Mouse (Mus musculus): Measurements from ENCODE around the gene Rdh19. TPM values are rescaled to one million over a fixed set of nuclear protein-coding genes. Genes with fewer than 3 reads are reported as not detected.
"Not testable (repeated sequence)": the region's sequence is repeated elsewhere in the genome, so short reads cannot be mapped to it uniquely, and the experiment has no call there.

Gene Rdh19
- not detected in 2 replicates for polyA plus RNA-seq (2011; ENCODE audit: insufficient read depth, insufficient read length, low read depth, missing spikeins)

DNA sequence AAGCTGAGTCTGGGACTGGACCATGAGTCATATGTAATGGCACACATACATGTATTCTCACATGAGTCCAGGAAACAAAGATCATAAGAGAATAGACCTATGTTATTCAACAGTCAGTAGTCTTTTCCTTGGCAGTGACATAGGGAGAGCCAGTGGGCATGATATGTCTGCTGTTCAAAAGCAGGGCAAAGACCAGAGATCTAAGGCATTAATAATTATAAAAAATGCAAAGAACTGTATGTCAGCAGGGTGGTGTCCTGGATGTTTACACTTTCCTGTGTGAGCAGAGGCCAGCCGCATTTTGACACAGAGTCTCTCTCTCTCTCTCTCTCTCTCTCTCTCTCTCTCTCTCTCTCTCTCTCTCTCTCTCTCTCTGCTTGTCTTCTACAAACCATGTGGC lies at the start of gene Rdh19:
Rdh19 (plus strand) TSS at position 301 of the 400 bp plus-strand sequence.
- no peak within 1 kb of the TSS for H3K27ac ChIP-seq (ENCODE audit: insufficient read depth, low read length)
- no peaks in the 10 kb centered on the region for H3K4me1 ChIP-seq (ENCODE audit: control insufficient read depth, insufficient read depth, low read length)
- H3K27me3 ChIP-seq (ENCODE audit: control insufficient read depth, insufficient read depth, low read length, poor library complexity, severe bottlenecking) = no peaks in the 10 kb centered on the region
- TF ChIP-seq EP300 (IDR thresholded peaks at IDR 0.05; ENCODE audit: insufficient read depth, low read depth, low read length) (no peak), CTCF (IDR thresholded peaks at IDR 0.05; ENCODE audit: low read depth, low read length) (no peak), POLR2A (IDR thresholded peaks at IDR 0.05; ENCODE audit: insufficient read depth, low read length) (no peak)
- no peaks in the 10 kb centered on the region; the same call in 1 of the 2 replicates for H3K9me3 ChIP-seq (replicated peaks; ENCODE audit: control insufficient read depth, insufficient read depth, low read length, poor library complexity, severe bottlenecking)
- H3K4me3 ChIP-seq (ENCODE audit: low read depth, low read length) = no peak within 1 kb of the TSS
- H3K9ac ChIP-seq (ENCODE audit: low read depth, poor library complexity, severe bottlenecking) = no peak within 1 kb of the TSS
- H3K36me3 ChIP-seq (ENCODE audit: control insufficient read depth, insufficient read depth, low read length, poor library complexity, severe bottlenecking) = no peaks in the 10 kb centered on the region

DNA sequence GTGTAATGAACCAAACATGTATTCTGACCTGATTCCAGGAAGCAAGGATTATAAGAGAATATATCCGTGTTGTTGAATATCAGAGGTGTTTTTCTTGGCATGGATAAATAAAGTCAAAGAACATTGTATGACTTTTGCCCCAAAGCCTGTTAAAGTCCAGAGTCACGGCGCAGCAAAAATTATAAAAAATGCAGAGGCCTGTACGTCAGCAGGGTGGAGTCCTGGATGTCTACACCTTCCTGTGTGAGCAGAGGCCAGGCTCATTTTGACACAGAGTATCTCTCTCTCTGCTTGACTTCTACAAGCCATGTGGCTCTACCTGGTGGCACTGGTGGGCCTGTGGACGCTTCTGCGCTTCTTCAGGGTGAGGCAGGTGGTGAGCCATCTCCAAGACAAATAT lies 48.8 kb upstream of the Rdh19 start, which contains the start of gene Rdh16:
Rdh16 (plus strand) TSS at position 262 of the 400 bp plus-strand sequence.
- TF ChIP-seq CTCF (IDR thresholded peaks at IDR 0.05; ENCODE audit: low read depth, low read length) (no peak), EP300 (IDR thresholded peaks at IDR 0.05; ENCODE audit: insufficient read depth, low read depth, low read length) (no peak), POLR2A (IDR thresholded peaks at IDR 0.05; ENCODE audit: insufficient read depth, low read length) (no peak)
- Histone ChIP-seq H3K4me3 (ENCODE audit: low read depth, low read length) (no peak within 1 kb of the TSS), H3K9ac (ENCODE audit: low read depth, poor library complexity, severe bottlenecking) (no peak within 1 kb of the TSS), H3K9me3 (replicated peaks; ENCODE audit: control insufficient read depth, insufficient read depth, low read length, poor library complexity, severe bottlenecking) (peaks cover 4% of the 10 kb centered on the region), H3K4me1 (ENCODE audit: control insufficient read depth, insufficient read depth, low read length) (no peaks in the 10 kb centered on the region), H3K36me3 (ENCODE audit: control insufficient read depth, insufficient read depth, low read length, poor library complexity, severe bottlenecking) (no peaks in the 10 kb centered on the region), H3K27ac (ENCODE audit: insufficient read depth, low read length) (no peak within 1 kb of the TSS), H3K27me3 (ENCODE audit: control insufficient read depth, insufficient read depth, low read length, poor library complexity, severe bottlenecking) (no peaks in the 10 kb centered on the region)

DNA sequence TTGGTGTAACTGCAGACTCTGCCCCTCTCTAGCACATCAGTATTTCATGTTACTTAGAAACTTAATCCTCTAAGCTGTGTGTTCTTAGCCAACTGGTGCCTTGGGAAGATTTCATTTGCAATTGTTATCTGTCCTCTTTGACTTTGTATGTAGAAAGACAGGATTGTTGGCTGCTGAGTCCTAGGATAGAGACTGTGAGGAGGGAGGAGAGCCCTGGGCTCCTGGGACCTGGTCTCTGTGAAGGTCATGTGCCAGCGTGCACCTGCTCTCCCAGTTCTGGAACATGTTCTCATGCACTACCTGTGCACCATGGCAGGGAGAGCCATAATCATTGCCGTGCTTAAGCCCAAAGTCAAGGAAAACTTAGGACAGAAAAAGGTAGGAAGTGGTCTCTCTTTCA lies 48.1 kb upstream of the Rdh19 start:
- no peak overlapping the region for H3K27ac ChIP-seq (ENCODE audit: insufficient read depth, low read length)
- H3K9ac ChIP-seq (ENCODE audit: low read depth, poor library complexity, severe bottlenecking) = no peak overlapping the region
- TF ChIP-seq CTCF (IDR thresholded peaks at IDR 0.05; ENCODE audit: low read depth, low read length) (no peak), EP300 (IDR thresholded peaks at IDR 0.05; ENCODE audit: insufficient read depth, low read depth, low read length) (no peak), POLR2A (IDR thresholded peaks at IDR 0.05; ENCODE audit: insufficient read depth, low read length) (no peak)
- H3K4me3 ChIP-seq (ENCODE audit: low read depth, low read length) = no peak overlapping the region
- no peaks in the 10 kb centered on the region for H3K4me1 ChIP-seq (ENCODE audit: control insufficient read depth, insufficient read depth, low read length)
- H3K36me3 ChIP-seq (ENCODE audit: control insufficient read depth, insufficient read depth, low read length, poor library complexity, severe bottlenecking) = no peaks in the 10 kb centered on the region
- H3K27me3 ChIP-seq (ENCODE audit: control insufficient read depth, insufficient read depth, low read length, poor library complexity, severe bottlenecking) = no peaks in the 10 kb centered on the region
- no peaks in the 10 kb centered on the region for H3K9me3 ChIP-seq (replicated peaks; ENCODE audit: control insufficient read depth, insufficient read depth, low read length, poor library complexity, severe bottlenecking)

DNA sequence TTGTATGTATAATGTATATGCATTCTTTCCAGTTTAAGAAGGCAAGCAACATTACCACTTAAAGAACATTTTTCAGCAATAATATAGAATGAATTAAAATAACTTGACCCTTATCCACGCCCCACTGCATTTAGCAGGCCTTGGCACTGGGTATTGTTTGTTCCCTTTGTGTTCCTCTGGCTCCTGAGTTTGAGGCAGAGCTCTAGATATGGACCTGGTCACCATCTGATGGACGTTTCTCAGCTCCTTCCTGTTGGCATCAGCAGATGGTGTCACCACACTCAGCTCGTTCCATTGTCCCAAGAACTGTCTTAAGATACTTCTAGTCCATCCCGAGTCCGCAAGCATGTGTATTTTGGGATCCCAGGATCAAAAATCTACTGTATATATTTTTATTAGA lies 47.5 kb upstream of the Rdh19 start:
- H3K9me3 ChIP-seq (replicated peaks; ENCODE audit: control insufficient read depth, insufficient read depth, low read length, poor library complexity, severe bottlenecking) = no peaks in the 10 kb centered on the region
- no peak overlapping the region for H3K27ac ChIP-seq (ENCODE audit: insufficient read depth, low read length)
- no peaks in the 10 kb centered on the region for H3K36me3 ChIP-seq (ENCODE audit: control insufficient read depth, insufficient read depth, low read length, poor library complexity, severe bottlenecking)
- no peak for TF ChIP-seq POLR2A (IDR thresholded peaks at IDR 0.05; ENCODE audit: insufficient read depth, low read length)
- TF ChIP-seq EP300 (IDR thresholded peaks at IDR 0.05; ENCODE audit: insufficient read depth, low read depth, low read length) = no peak
- TF ChIP-seq CTCF (IDR thresholded peaks at IDR 0.05; ENCODE audit: low read depth, low read length) = no peak
- H3K27me3 ChIP-seq (ENCODE audit: control insufficient read depth, insufficient read depth, low read length, poor library complexity, severe bottlenecking) = no peaks in the 10 kb centered on the region
- no peak overlapping the region for H3K9ac ChIP-seq (ENCODE audit: low read depth, poor library complexity, severe bottlenecking)
- no peaks in the 10 kb centered on the region for H3K4me1 ChIP-seq (ENCODE audit: control insufficient read depth, insufficient read depth, low read length)
- H3K4me3 ChIP-seq (ENCODE audit: low read depth, low read length) = no peak overlapping the region

DNA sequence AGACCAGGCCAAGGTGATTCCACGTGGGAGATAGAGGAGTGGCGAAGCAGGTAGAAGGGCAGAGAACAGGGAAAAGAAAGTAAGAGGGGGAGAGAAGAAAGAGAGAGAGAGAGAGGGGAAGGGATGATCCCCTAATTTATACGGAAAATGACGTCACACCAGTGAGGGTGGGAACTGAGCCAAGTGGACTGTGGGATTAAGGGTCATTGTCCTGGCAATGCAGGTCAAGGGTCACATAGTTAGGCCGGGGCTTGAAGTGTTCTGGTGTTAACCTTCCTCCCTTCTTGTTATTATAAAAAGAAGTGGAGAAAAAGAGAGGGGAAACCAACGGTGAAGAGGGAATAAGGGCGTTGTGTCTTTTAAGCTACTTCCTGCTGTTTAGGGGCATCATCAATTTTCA lies 45.3 kb upstream of the Rdh19 start:
- H3K9me3 ChIP-seq (replicated peaks; ENCODE audit: control insufficient read depth, insufficient read depth, low read length, poor library complexity, severe bottlenecking) = no peaks in the 10 kb centered on the region
- H3K4me3 ChIP-seq (ENCODE audit: low read depth, low read length) = no peak overlapping the region

DNA sequence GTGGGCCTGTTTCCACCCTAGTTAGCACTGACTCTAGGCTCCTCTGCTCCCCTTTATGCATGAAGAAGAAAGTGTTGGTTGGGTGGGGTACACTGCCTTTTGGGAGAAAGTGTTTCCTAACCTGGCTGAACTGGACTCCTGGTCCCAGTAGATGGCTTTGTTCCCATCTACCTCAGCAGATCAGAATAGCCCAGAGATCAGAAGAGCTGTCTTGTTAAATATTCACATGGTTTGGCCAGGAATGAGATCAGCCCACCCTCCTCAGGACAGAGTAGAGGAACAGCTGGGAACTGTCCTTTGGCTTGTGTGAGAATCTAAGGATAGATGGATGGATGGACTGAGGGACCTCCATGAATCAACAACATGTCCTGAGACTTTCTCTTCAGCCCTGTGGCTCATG lies 33.8 kb upstream of the Rdh19 start:
- no peak overlapping the region for H3K4me3 ChIP-seq (ENCODE audit: low read depth, low read length)
- H3K9ac ChIP-seq (ENCODE audit: low read depth, poor library complexity, severe bottlenecking) = no peak overlapping the region
- H3K27ac ChIP-seq (ENCODE audit: insufficient read depth, low read length) = no peak overlapping the region
- TF ChIP-seq EP300 (IDR thresholded peaks at IDR 0.05; ENCODE audit: insufficient read depth, low read depth, low read length) (no peak), POLR2A (IDR thresholded peaks at IDR 0.05; ENCODE audit: insufficient read depth, low read length) (no peak), CTCF (IDR thresholded peaks at IDR 0.05; ENCODE audit: low read depth, low read length) (no peak)
- H3K4me1 ChIP-seq (ENCODE audit: control insufficient read depth, insufficient read depth, low read length) = no peaks in the 10 kb centered on the region
- peaks cover 31% of the 10 kb centered on the region for H3K9me3 ChIP-seq (replicated peaks; ENCODE audit: control insufficient read depth, insufficient read depth, low read length, poor library complexity, severe bottlenecking)
- H3K36me3 ChIP-seq (ENCODE audit: control insufficient read depth, insufficient read depth, low read length, poor library complexity, severe bottlenecking) = no peaks in the 10 kb centered on the region
- H3K27me3 ChIP-seq (ENCODE audit: control insufficient read depth, insufficient read depth, low read length, poor library complexity, severe bottlenecking) = no peaks in the 10 kb centered on the region

More for the DNA sequence above, 45.3 kb upstream of the Rdh19 start:
- Histone ChIP-seq H3K27me3 (ENCODE audit: control insufficient read depth, insufficient read depth, low read length, poor library complexity, severe bottlenecking) (no peaks in the 10 kb centered on the region), H3K4me1 (ENCODE audit: control insufficient read depth, insufficient read depth, low read length) (no peaks in the 10 kb centered on the region), H3K9ac (ENCODE audit: low read depth, poor library complexity, severe bottlenecking) (no peak overlapping the region), H3K27ac (ENCODE audit: insufficient read depth, low read length) (no peak overlapping the region), H3K36me3 (ENCODE audit: control insufficient read depth, insufficient read depth, low read length, poor library complexity, severe bottlenecking) (no peaks in the 10 kb centered on the region)
- TF ChIP-seq CTCF (IDR thresholded peaks at IDR 0.05; ENCODE audit: low read depth, low read length) (no peak), EP300 (IDR thresholded peaks at IDR 0.05; ENCODE audit: insufficient read depth, low read depth, low read length) (no peak), POLR2A (IDR thresholded peaks at IDR 0.05; ENCODE audit: insufficient read depth, low read length) (no peak)

DNA sequence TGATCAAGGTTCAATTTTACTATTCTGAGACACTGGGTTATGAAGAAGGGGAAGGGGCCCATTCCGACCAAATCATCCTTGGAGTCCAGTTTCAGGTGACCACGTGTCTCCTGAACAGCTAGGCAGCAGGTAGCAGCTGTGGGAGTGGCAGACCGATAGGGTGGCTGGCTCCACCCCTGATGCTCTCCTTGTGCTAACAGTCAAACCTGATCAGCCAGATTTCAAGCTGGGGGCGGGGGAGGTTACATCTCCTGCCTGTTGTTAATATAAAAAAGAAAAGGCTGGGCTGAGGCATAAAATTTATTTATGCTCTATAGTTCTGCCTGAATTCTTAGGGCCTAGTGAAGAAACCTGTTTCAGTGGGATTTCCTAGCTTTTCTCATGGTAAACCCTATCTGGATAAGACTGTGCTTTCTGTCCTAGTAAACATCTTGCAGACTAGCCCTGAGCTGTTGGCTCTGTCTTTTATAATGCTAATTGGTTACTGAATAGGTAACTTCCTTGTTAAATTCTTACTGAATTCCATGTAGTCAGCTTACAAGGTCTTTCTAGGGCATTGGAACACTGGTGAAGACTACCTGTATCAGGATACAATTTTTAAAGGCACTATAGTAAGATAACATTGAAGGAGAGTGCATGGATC lies 32.3 kb upstream of the Rdh19 start:
- H3K4me3 ChIP-seq (ENCODE audit: low read depth, low read length) = not testable (repeated sequence)

DNA sequence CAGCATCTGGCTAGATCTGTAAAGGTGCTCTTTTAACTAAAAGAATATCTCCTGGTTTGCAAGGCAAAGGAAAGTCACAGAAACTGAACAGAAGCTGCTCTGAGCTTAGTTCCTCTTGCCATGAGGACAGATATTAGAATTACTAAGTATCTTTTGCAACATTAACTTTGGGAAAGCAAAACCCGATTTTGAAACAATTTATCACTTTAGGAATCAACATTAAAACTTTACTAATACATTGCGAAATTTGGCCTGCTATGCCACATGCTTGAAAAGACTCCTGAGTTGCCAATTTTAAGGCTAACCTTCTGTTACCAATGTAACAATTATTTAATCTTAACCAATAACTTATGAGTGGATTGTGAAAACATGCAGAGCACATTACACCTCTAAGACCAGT lies 27.9 kb upstream of the Rdh19 start:
- H3K36me3 ChIP-seq (ENCODE audit: control insufficient read depth, insufficient read depth, low read length, poor library complexity, severe bottlenecking); H3K4me1 ChIP-seq (ENCODE audit: control insufficient read depth, insufficient read depth, low read length); H3K27ac ChIP-seq (ENCODE audit: insufficient read depth, low read length); H3K4me3 ChIP-seq (ENCODE audit: low read depth, low read length); H3K27me3 ChIP-seq (ENCODE audit: control insufficient read depth, insufficient read depth, low read length, poor library complexity, severe bottlenecking); H3K9ac ChIP-seq (ENCODE audit: low read depth, poor library complexity, severe bottlenecking): not testable (repeated sequence)
- H3K9me3 ChIP-seq (replicated peaks; ENCODE audit: control insufficient read depth, insufficient read depth, low read length, poor library complexity, severe bottlenecking) = peaks cover 25% of the 10 kb centered on the region

More for the DNA sequence above, 32.3 kb upstream of the Rdh19 start:
- not testable (repeated sequence) for H3K27ac ChIP-seq (ENCODE audit: insufficient read depth, low read length); H3K36me3 ChIP-seq (ENCODE audit: control insufficient read depth, insufficient read depth, low read length, poor library complexity, severe bottlenecking); H3K9ac ChIP-seq (ENCODE audit: low read depth, poor library complexity, severe bottlenecking); H3K27me3 ChIP-seq (ENCODE audit: control insufficient read depth, insufficient read depth, low read length, poor library complexity, severe bottlenecking); H3K4me1 ChIP-seq (ENCODE audit: control insufficient read depth, insufficient read depth, low read length)
- peaks cover 31% of the 10 kb centered on the region for H3K9me3 ChIP-seq (replicated peaks; ENCODE audit: control insufficient read depth, insufficient read depth, low read length, poor library complexity, severe bottlenecking)

All from ES-Bruce4 (cell line).